Mouse (Mus musculus) liver, postnatal 0 days (tissue): ENCODE measurements around the gene Rgs5.

Experiments
- CTCF ChIP-seq: sonication (generic); IDR thresholded peaks from 2 replicates; pipeline ENCODE4 v1.5.1; 2016; ENCODE audit warnings: antibody characterized with exemption, low read depth
- EP300 ChIP-seq: IDR thresholded peaks from 2 replicates; pipeline ENCODE4 v1.6.1; 2016; ENCODE audit warnings: antibody characterized with exemption, low read depth, mild to moderate bottlenecking

GRCm38 (mm10) chr1:169671801-169672200 is 16.5 kb downstream of the Rgs5 start:
- TF ChIP-seq CTCF (no peak), EP300 (no peak)
